Mouse (Mus musculus) CH12.LX (cell line): ENCODE data around the gene Rpn1. TPM values are rescaled to one million over a fixed set of nuclear protein-coding genes. Genes with fewer than 3 reads are reported as not detected.
A peak's percentile ranks its signal among the peaks of the same experiment; 100 is the strongest.

Experiments
- DNase-seq: peaks from one replicate; pipeline ENCODE4 v3.0.0-alpha.2; 2013; ENCODE audit errors: extremely low read depth
- H3K27ac ChIP-seq: 2 replicates; pipeline ENCODE4 v1.5.1; 2012; ENCODE audit warnings: low read depth, mild to moderate bottlenecking, control low read depth, moderate library complexity; ENCODE audit not compliant: insufficient read depth
- H3K27me3 ChIP-seq: replicated peaks from 2 replicates; pipeline ENCODE3; 2012; ENCODE audit warnings: inconsistent platforms
- H3K36me3 ChIP-seq, 2 experiments: replicated peaks in 1 of 2; 2 replicates each; pipeline versions ENCODE3 to v1.6.1; 2012; ENCODE audit warnings: inconsistent platforms in 1 of 2, low read length in 1 of 2, mild to moderate bottlenecking in 1 of 2, mixed read lengths in 1 of 2, moderate library complexity in 1 of 2; ENCODE audit not compliant: control insufficient read depth in 1 of 2, insufficient read depth in 1 of 2
- H3K4me1 ChIP-seq, 2 experiments: 2 replicates each; pipeline ENCODE4 v1.6.1; 2012; ENCODE audit warnings: inconsistent platforms in 1 of 2, moderate library complexity in 1 of 2; ENCODE audit not compliant: insufficient read depth in 2 of 2, control insufficient read depth in 1 of 2
- H3K4me2 ChIP-seq: 2 replicates; pipeline ENCODE4 v1.6.1; 2012; ENCODE audit warnings: low read depth, mild to moderate bottlenecking, control low read depth; ENCODE audit not compliant: poor library complexity, insufficient read depth, severe bottlenecking
- H3K4me3 ChIP-seq, 3 experiments: fragments of 150-350 bp in 1 of 3; sonication (generic) in 1 of 3; replicated peaks in 1 of 3; 2 replicates each; pipeline versions ENCODE3 to v1.5.1; 2011 to 2012; ENCODE audit warnings: low read depth in 2 of 3, low read length in 2 of 3, mild to moderate bottlenecking in 2 of 3, moderate library complexity in 2 of 3, control low read depth in 1 of 3, improper control_type of control experiment in 1 of 3, inconsistent platforms in 1 of 3, mixed read lengths in 1 of 3; ENCODE audit not compliant: poor library complexity in 1 of 3
- H3K79me2 ChIP-seq: replicated peaks from 2 replicates; pipeline ENCODE4 v1.6.1; 2012; ENCODE audit warnings: mild to moderate bottlenecking, moderate library complexity; ENCODE audit not compliant: control insufficient read depth, poor library complexity, insufficient read depth, severe bottlenecking; ENCODE audit errors: extremely low read depth
- H3K9ac ChIP-seq: 2 replicates; pipeline ENCODE4 v1.6.1; 2012; ENCODE audit warnings: low read depth, mild to moderate bottlenecking, control low read depth, moderate library complexity; ENCODE audit not compliant: insufficient read depth
- H3K9me3 ChIP-seq: replicated peaks from 2 replicates; pipeline ENCODE3; 2012; ENCODE audit warnings: low read length, inconsistent platforms, mixed read lengths
- BHLHE40 ChIP-seq: IDR thresholded peaks from 2 replicates; pipeline ENCODE4 v1.6.1; 2011; ENCODE audit warnings: mild to moderate bottlenecking, low read depth, low read length, improper control_type of control experiment
- CHD1 ChIP-seq: IDR thresholded peaks from 2 replicates; pipeline ENCODE4 v1.6.1; 2012; ENCODE audit warnings: low read depth, low read length, improper control_type of control experiment, inconsistent platforms
- CHD2 ChIP-seq: IDR thresholded peaks from 2 replicates; pipeline ENCODE4 v1.6.1; 2011; ENCODE audit warnings: low read length, improper control_type of control experiment
- CTCF ChIP-seq, 2 experiments: IDR thresholded peaks in 1 of 2; conservative IDR thresholded peaks in 1 of 2; 2 replicates each; pipeline ENCODE4 v1.5.1; 2011 to 2012; ENCODE audit warnings: low read depth in 2 of 2, low read length in 2 of 2, improper control_type of control experiment in 1 of 2, inconsistent platforms in 1 of 2, mild to moderate bottlenecking in 1 of 2, moderate library complexity in 1 of 2
- EP300 ChIP-seq: IDR thresholded peaks from 2 replicates; pipeline ENCODE4 v1.6.1; 2011; ENCODE audit warnings: low read length, improper control_type of control experiment
- GABPA ChIP-seq: IDR thresholded peaks from 2 replicates; pipeline ENCODE4 v1.6.1; 2012; ENCODE audit warnings: low read depth, low read length, improper control_type of control experiment, inconsistent platforms; ENCODE audit not compliant: insufficient replicate concordance
- HCFC1 ChIP-seq: IDR thresholded peaks from 2 replicates; pipeline ENCODE4 v1.6.1; 2012; ENCODE audit warnings: low read depth, mild to moderate bottlenecking, inconsistent platforms, low read length, improper control_type of control experiment
- IRF4 ChIP-seq: IDR thresholded peaks from 2 replicates; pipeline ENCODE4 v1.6.1; 2014; ENCODE audit warnings: low read depth, mild to moderate bottlenecking, inconsistent platforms, low read length, improper control_type of control experiment
- JUN ChIP-seq: IDR thresholded peaks from 2 replicates; pipeline ENCODE4 v1.6.1; 2011; ENCODE audit warnings: low read depth, mild to moderate bottlenecking, low read length, improper control_type of control experiment, moderate library complexity; ENCODE audit not compliant: insufficient read depth
- MAFK ChIP-seq: IDR thresholded peaks from 2 replicates; pipeline ENCODE4 v1.6.1; 2011; ENCODE audit warnings: low read length, improper control_type of control experiment; ENCODE audit not compliant: insufficient replicate concordance
- MEF2A ChIP-seq: IDR thresholded peaks from 2 replicates; pipeline ENCODE4 v1.6.1; 2014; ENCODE audit warnings: low read depth, mild to moderate bottlenecking, inconsistent platforms, low read length, improper control_type of control experiment, borderline replicate concordance
- PAX5 ChIP-seq: IDR thresholded peaks from 2 replicates; pipeline ENCODE4 v1.6.1; 2012; ENCODE audit warnings: low read length, inconsistent platforms, mixed read lengths
- POLR2A ChIP-seq: IDR thresholded peaks from 2 replicates; pipeline ENCODE4 v1.6.1; 2011; ENCODE audit warnings: low read depth, mild to moderate bottlenecking, improper control_type of control experiment, low read length
- POLR2AphosphoS2 ChIP-seq: IDR thresholded peaks from 2 replicates; pipeline ENCODE4 v1.6.1; 2011; ENCODE audit warnings: low read depth, low read length, improper control_type of control experiment
- RAD21 ChIP-seq: IDR thresholded peaks from 2 replicates; pipeline ENCODE4 v1.6.1; 2011; ENCODE audit warnings: low read depth, mild to moderate bottlenecking, low read length, improper control_type of control experiment, moderate library complexity
- USF1 ChIP-seq: IDR thresholded peaks from 2 replicates; pipeline ENCODE4 v1.6.1; 2014; ENCODE audit warnings: low read depth, mild to moderate bottlenecking, inconsistent platforms, low read length, improper control_type of control experiment
- ZKSCAN1 ChIP-seq: IDR thresholded peaks from 2 replicates; pipeline ENCODE4 v1.6.1; 2012; ENCODE audit warnings: low read depth, inconsistent platforms, low read length, improper control_type of control experiment, borderline replicate concordance
- ZNF384 ChIP-seq: IDR thresholded peaks from 2 replicates; pipeline ENCODE4 v1.6.1; 2012; ENCODE audit warnings: low read depth, low read length, improper control_type of control experiment, inconsistent platforms
- dilution Hi-C: fragments of 300-500 bp; cut with MboI; formaldehyde crosslinking; loops from 2 replicates; pipeline ENCODE4 v1.14.3; 2020; ENCODE audit warnings: low sequenced_read_pairs; ENCODE audit not compliant: extremely low pct_unique_long_range_greater_than_20kb, extremely low pct_ligation_motif_present
- in situ Hi-C: fragments of 300-500 bp; cut with MboI; formaldehyde crosslinking; loops from 3 replicates; pipeline ENCODE4 v1.14.3; 2019; ENCODE audit warnings: low sequenced_read_pairs, low pct_ligation_motif_present, low pct_unique_long_range_greater_than_20kb, mixed read lengths
- polyA plus RNA-seq: library from polyadenylated mRNA; unstranded; fragments of >175 nt; gene quantifications from 2 replicates; pipeline ENCODE4 v1.2.1, GENCODE M21; 2012; ENCODE audit warnings: low read depth; ENCODE audit not compliant: insufficient read length
- total RNA-seq, 2 experiments: library from RNA; depleted of rRNA; stranded (reverse); fragments of 300-350 nt in 1 of 2; fragments of >200 nt in 1 of 2; gene quantifications; 2 replicates each; pipeline ENCODE4 v1.2.3; 2012 to 2014

Rpn1 gene
- total and polyA plus RNA-seq, 3 experiments = 260 to 366 (median 339) TPM

GRCm38 (mm10) chr6:88132051-88132450, 47.8 kb downstream of the Rpn1 start:
- Histone ChIP-seq H3K9ac (no peak overlapping the region), H3K36me3 (no peaks in the 10 kb centered on the region), H3K4me3 (no peak overlapping the region), H3K79me2 (no peaks in the 10 kb centered on the region), H3K9me3 (peaks cover 9% of the 10 kb centered on the region), H3K27ac (no peak overlapping the region), H3K27me3 (peaks cover 18% of the 10 kb centered on the region), H3K4me2 (no peak overlapping the region), H3K4me1 (no peaks in the 10 kb centered on the region)
- no peak for TF ChIP-seq GABPA
- TF ChIP-seq RAD21 = no peak
- no peak for TF ChIP-seq EP300
- in situ Hi-C loops (no loop called here), dilution Hi-C loops (no loop called here)
- DNase-seq = no peak

GRCm38 (mm10) chr6:88133061-88133460, 48.8 kb downstream of the Rpn1 start:
- no peaks in the 10 kb centered on the region for H3K79me2 ChIP-seq
- no peak overlapping the region for H3K4me3 ChIP-seq
- dilution Hi-C loops (no loop called here), in situ Hi-C loops (no loop called here)
- no peak overlapping the region for H3K27ac ChIP-seq
- H3K9me3 ChIP-seq = peaks cover 9% of the 10 kb centered on the region
- no peak overlapping the region for H3K9ac ChIP-seq
- H3K36me3 ChIP-seq = no peaks in the 10 kb centered on the region
- TF ChIP-seq MAFK = no peak
- TF ChIP-seq PAX5 = no peak
- 0 out of 4 replicates have a peak, but pooled peaks of 1 of the 2 experiments have one; percentile 9 for TF ChIP-seq CTCF (conservative IDR thresholded peaks at IDR 0.05 in 1 of 2, IDR thresholded peaks at IDR 0.05 in 1 of 2; ENCODE audit: low read depth in 2 of 2, low read length in 2 of 2)
- no peak for TF ChIP-seq GABPA
- no peaks in the 10 kb centered on the region for H3K4me1 ChIP-seq
- no peak overlapping the region for H3K4me2 ChIP-seq
- no peak for DNase-seq
- peaks cover 18% of the 10 kb centered on the region for H3K27me3 ChIP-seq

- Histone ChIP-seq H3K4me2 (no peak overlapping the region), H3K36me3 (no peaks in the 10 kb centered on the region), H3K4me3 (no peak overlapping the region), H3K27ac (no peak overlapping the region), H3K79me2 (no peaks in the 10 kb centered on the region), H3K9ac (no peak overlapping the region), H3K9me3 (peaks cover 3% of the 10 kb centered on the region), H3K4me1 (no peaks in the 10 kb centered on the region), H3K27me3 (peaks cover 18% of the 10 kb centered on the region)
- dilution Hi-C loops = no loop called here
- no peak for DNase-seq
- in situ Hi-C loops = no loop called here
- no peak for TF ChIP-seq POLR2A
- no peak for TF ChIP-seq ZKSCAN1
- TF ChIP-seq EP300 = no peak
- no peak for TF ChIP-seq HCFC1
- TF ChIP-seq CHD2 = no peak
- no peak for TF ChIP-seq USF1
- TF ChIP-seq CHD1 = no peak
- TF ChIP-seq JUN = no peak
- no peak for TF ChIP-seq POLR2AphosphoS2
- no peak for TF ChIP-seq ZNF384
- TF ChIP-seq BHLHE40 = no peak
- TF ChIP-seq MEF2A = no peak
- no peak for TF ChIP-seq IRF4
Observed at GRCm38 (mm10) chr6:88133878-88134277, 49.6 kb downstream of the Rpn1 start.
